8 mouse cellular contexts compared by ENCODE assay signal in genomic region chr2:21205831-21206159, GRCm38 (mm10). TPM values are rescaled to one million over a fixed set of nuclear protein-coding genes. Genes with fewer than 3 reads are reported as not detected.
DNase-seq lines count a peak whose midpoint lies in the region; ATAC-seq and TF ChIP-seq lines count a peak whose summit lies in the region.

No protein-coding gene starts in this region.

- peak overlapping the region; percentile 74 for H3K4me2 ChIP-seq in embryonic facial prominence, embryonic 14.5 days (ENCODE audit: low read depth, low read length)
- peak overlapping the region; percentile 69 for H3K4me2 ChIP-seq in neural tube, embryonic 13.5 days

- H3K9me3 ChIP-seq in embryonic facial prominence, embryonic 14.5 days (ENCODE audit: control insufficient read depth, low read length), result no peaks in the 10 kb centered on the region
- H3K9me3 ChIP-seq in limb, embryonic 10.5 days (replicated peaks), result no peaks in the 10 kb centered on the region
- H3K9me3 ChIP-seq in neural tube, embryonic 13.5 days, result no peaks in the 10 kb centered on the region

- no peak for DNase-seq in liver, adult 2 months (ENCODE audit: extremely low read depth, low read depth, low spot score)
- DNase-seq in liver, result no peak
- no peak for DNase-seq in embryonic facial prominence, embryonic 14.5 days (ENCODE audit: low spot score)
- DNase-seq in limb, embryonic 10.5 days (ENCODE audit: low spot score), result no peak
- DNase-seq in spleen, postnatal 4 days (ENCODE audit: low spot score in 2 of 2), result no peak
- DNase-seq in Muller cell, postnatal 12 days (ENCODE audit: inconsistent ontology term), result no peak
- no peak for DNase-seq in thymus, postnatal 10 days (ENCODE audit: low spot score in 2 of 2)

- peak overlapping the region; percentile 78 for H3K4me3 ChIP-seq in liver, adult 2 months (ENCODE audit: insufficient read depth, low read depth, low read length)
- peak overlapping the region; percentile 64 for H3K4me3 ChIP-seq in embryonic facial prominence, embryonic 14.5 days (ENCODE audit: low read depth, low read length)
- H3K4me3 ChIP-seq in limb, embryonic 10.5 days, result peak overlapping the region; percentile 63
- peak overlapping the region; percentile 71 for H3K4me3 ChIP-seq in neural tube, embryonic 13.5 days

- under 1% methylated on average over 19 of the region's 19 CpGs for WGBS in liver, adult 2 months
- 0% methylated on average over 17 of the region's 19 CpGs for WGBS in embryonic facial prominence, embryonic 14.5 days
- WGBS in limb, embryonic 10.5 days, result 2% methylated on average over 19 of the region's 19 CpGs
- WGBS in neural tube, embryonic 13.5 days, result 0% methylated on average over 19 of the region's 19 CpGs

- no peak for TF ChIP-seq POLR2A in liver, adult 2 months (IDR thresholded peaks at IDR 0.05; ENCODE audit: extremely low read depth, insufficient read depth, low read length)

- peaks cover 4% of the 10 kb centered on the region for H3K4me1 ChIP-seq in liver, adult 2 months (ENCODE audit: control insufficient read depth, insufficient read depth, low read length)
- peaks cover 4% of the 10 kb centered on the region; the same call in 1 of the 2 replicates for H3K4me1 ChIP-seq in embryonic facial prominence, embryonic 14.5 days (ENCODE audit: control insufficient read depth, insufficient read depth, low read length)
- peaks cover 5% of the 10 kb centered on the region; the same call in 1 of the 2 replicates for H3K4me1 ChIP-seq in limb, embryonic 10.5 days
- peaks cover 23% of the 10 kb centered on the region for H3K4me1 ChIP-seq in neural tube, embryonic 13.5 days (replicated peaks)

- H3K79me2 ChIP-seq in liver, adult 2 months (ENCODE audit: control insufficient read depth, insufficient read depth, low read length), result no peaks in the 10 kb centered on the region

- ATAC-seq in embryonic facial prominence, embryonic 14.5 days (ENCODE audit: low read depth), result peak; percentile 90
- ATAC-seq in neural tube, embryonic 13.5 days (ENCODE audit: low read depth), result peak; percentile 95

- no peaks in the 10 kb centered on the region for H3K36me3 ChIP-seq in liver, adult 2 months (ENCODE audit: control insufficient read depth, insufficient read depth, low read length)
- no peaks in the 10 kb centered on the region for H3K36me3 ChIP-seq in embryonic facial prominence, embryonic 14.5 days (ENCODE audit: control insufficient read depth, insufficient read depth, low read length)
- no peaks in the 10 kb centered on the region for H3K36me3 ChIP-seq in limb, embryonic 10.5 days
- H3K36me3 ChIP-seq in neural tube, embryonic 13.5 days, result no peaks in the 10 kb centered on the region

- peak overlapping the region; percentile 69 for H3K9ac ChIP-seq in liver, adult 2 months (ENCODE audit: low read depth, low read length)
- peak overlapping the region; percentile 66 for H3K9ac ChIP-seq in embryonic facial prominence, embryonic 14.5 days (ENCODE audit: low read depth, low read length)
- H3K9ac ChIP-seq in neural tube, embryonic 13.5 days, result peak overlapping the region; percentile 73

- no peak for TF ChIP-seq CTCF in liver, adult 2 months (IDR thresholded peaks at IDR 0.05; ENCODE audit: low read depth, low read length)

- peak overlapping the region; percentile 20 for H3K27ac ChIP-seq in liver, adult 2 months (replicated peaks; ENCODE audit: insufficient read depth, low read depth, low read length)
- peak overlapping the region; percentile 80; the same call in 1 of the 2 replicates for H3K27ac ChIP-seq in embryonic facial prominence, embryonic 14.5 days (replicated peaks; ENCODE audit: low read depth, low read length)
- H3K27ac ChIP-seq in limb, embryonic 10.5 days, result peak overlapping the region; percentile 79
- H3K27ac ChIP-seq in neural tube, embryonic 13.5 days (replicated peaks), result peak overlapping the region; percentile 85

- no peaks in the 10 kb centered on the region for H3K27me3 ChIP-seq in liver, adult 2 months (ENCODE audit: control insufficient read depth, insufficient read depth, low read length)
- H3K27me3 ChIP-seq in embryonic facial prominence, embryonic 14.5 days (replicated peaks; ENCODE audit: control insufficient read depth, insufficient read depth, low read length), result no peaks in the 10 kb centered on the region
- no peaks in the 10 kb centered on the region for H3K27me3 ChIP-seq in limb, embryonic 10.5 days (ENCODE audit: low read depth, poor library complexity, severe bottlenecking)
- H3K27me3 ChIP-seq in neural tube, embryonic 13.5 days, result no peaks in the 10 kb centered on the region

RNA-seq across cellular contexts. Expression of gene Thnsl1, which starts 0.3 kb away (rescaled TPM):
- total RNA-seq in liver, adult 2 months (2014; rRNA removed), result 3.5 and 4.0 TPM in 2 replicates
- polyA plus RNA-seq in liver, adult 2 months (2012; rRNA removed), result 1.2 and 2.0 TPM in 2 replicates
- 7.4 and 8.0 TPM in 2 replicates for polyA plus RNA-seq in embryonic facial prominence, embryonic 14.5 days (2014; fragmentation: Nextera tagmentation; extraction: Ambion mirVana)
- polyA plus RNA-seq in limb, embryonic 10.5 days (2016; fragmentation: Nextera tagmentation; extraction: Ambion mirVana), result 6.1 and 6.9 TPM in 2 replicates
- 18.8 and 19.3 TPM in 2 replicates for polyA plus RNA-seq in neural tube, embryonic 13.5 days (2015; fragmentation: Nextera tagmentation; extraction: Ambion mirVana)

RNA-seq across cellular contexts. Expression of gene Enkur, which starts 0.6 kb away (rescaled TPM):
- not detected in 2 replicates for total RNA-seq in liver, adult 2 months (2014; rRNA removed)
- not detected in 2 replicates for polyA plus RNA-seq in liver, adult 2 months (2012; rRNA removed)
- polyA plus RNA-seq in embryonic facial prominence, embryonic 14.5 days (2014; fragmentation: Nextera tagmentation; extraction: Ambion mirVana), result 1.9 and 3.3 TPM in 2 replicates
- polyA plus RNA-seq in limb, embryonic 10.5 days (2016; fragmentation: Nextera tagmentation; extraction: Ambion mirVana), result not detected in 2 replicates
- polyA plus RNA-seq in neural tube, embryonic 13.5 days (2015; fragmentation: Nextera tagmentation; extraction: Ambion mirVana), result 1.5 and 1.6 TPM in 2 replicates

Comparison
In these comparisons a context has a peak if more than half of its experiments do, and no peak if none do; other contexts are left out.
1. H3K27ac ChIP-seq: peak in every context shown above with its lines; median percentile 85 in neural tube, embryonic 13.5 days; 80 in embryonic facial prominence, embryonic 14.5 days; 79 in limb, embryonic 10.5 days; 20 in liver, adult 2 months.